Mouse (Mus musculus) hindbrain, embryonic 13.5 days (tissue): ENCODE data around the gene Mycs. TPM values are rescaled to one million over a fixed set of nuclear protein-coding genes. Genes with fewer than 3 reads are reported as not detected.

ENCODE experiments used
- ATAC-seq: fragments of 200-750 bp; cut with Nextera tagmentation; 2 replicates; pipeline ENCODE4 v1.8.0; 2017; ENCODE audit warnings: moderate TSS enrichment; ENCODE audit not compliant: low FRiP score
- H3K27ac ChIP-seq: fragments of 300-500 bp; sonication (generic); 2 replicates; pipeline ENCODE4 v1.5.1; 2015; ENCODE audit warnings: inconsistent platforms, mild to moderate bottlenecking, moderate library complexity
- H3K27me3 ChIP-seq: fragments of 300-500 bp; sonication (generic); 2 replicates; pipeline ENCODE4 v1.6.1; 2015; ENCODE audit warnings: mild to moderate bottlenecking, inconsistent platforms
- H3K36me3 ChIP-seq: fragments of 300-500 bp; sonication (generic); 2 replicates; pipeline ENCODE4 v1.6.1; 2015; ENCODE audit warnings: mild to moderate bottlenecking, inconsistent platforms
- H3K4me1 ChIP-seq: fragments of 300-500 bp; sonication (generic); replicated peaks from 2 replicates; pipeline ENCODE4 v1.6.1; 2015; ENCODE audit warnings: inconsistent platforms
- H3K4me2 ChIP-seq: fragments of 300-500 bp; sonication (generic); 2 replicates; pipeline ENCODE4 v1.6.1; 2015; ENCODE audit warnings: inconsistent platforms, mild to moderate bottlenecking, moderate library complexity
- H3K4me3 ChIP-seq: fragments of 300-500 bp; sonication (generic); 2 replicates; pipeline ENCODE4 v1.5.1; 2015; ENCODE audit warnings: mild to moderate bottlenecking, inconsistent platforms
- H3K9ac ChIP-seq: fragments of 300-500 bp; sonication (generic); 2 replicates; pipeline ENCODE4 v1.6.1; 2015; ENCODE audit warnings: mild to moderate bottlenecking, inconsistent platforms
- H3K9me3 ChIP-seq: fragments of 300-500 bp; sonication (generic); 2 replicates; pipeline ENCODE4 v1.6.1; 2016; ENCODE audit warnings: inconsistent platforms
- WGBS: fragments of 180-500 bp; shearing (Covaris S2); methylation state at CpG from one replicate; pipeline ENCODE4 v1.1.7; 2015; 5-methylcytosine and 5-hydroxymethylcytosine counted together
- polyA plus RNA-seq: library from polyadenylated mRNA; unstranded; fragments of >200 nt; fragmentation: Nextera tagmentation; extraction: Ambion mirVana; gene quantifications from 2 replicates; pipeline ENCODE4 v1.2.1, GENCODE M21; 2015

Gene Mycs
- polyA plus RNA-seq: not detected in 2 replicates

GRCm38 (mm10) chrX:5469165-5469564 lies at the start of gene Mycs:
Mycs (minus strand) TSS chrX:5469265.
- no peaks in the 10 kb centered on the region for H3K36me3 ChIP-seq

GRCm38 (mm10) chrX:5468022-5468421 lies 1.0 kb downstream of the Mycs start:
- peak; percentile 59; the same call in 1 of the 2 replicates for ATAC-seq
- Histone ChIP-seq H3K4me2 (peak overlapping the region; percentile 51), H3K4me1 (no peaks in the 10 kb centered on the region), H3K9ac (no peak overlapping the region), H3K36me3 (no peaks in the 10 kb centered on the region), H3K4me3 (peak overlapping the region; percentile 30), H3K27ac (no peak overlapping the region), H3K9me3 (no peaks in the 10 kb centered on the region), H3K27me3 (0 out of 2 replicates have a peak, but pooled peaks cover 2% of the 10 kb centered on the region)
- WGBS: 16% methylated on average over 24 of the region's 24 CpGs

More at GRCm38 (mm10) chrX:5469165-5469564, at the start of gene Mycs:
- H3K4me3 ChIP-seq: peak within 1 kb of the TSS; percentile 30
- peak within 1 kb of the TSS; percentile 51 for H3K4me2 ChIP-seq
- 0 out of 2 replicates have a peak, but pooled peaks cover 2% of the 10 kb centered on the region for H3K27me3 ChIP-seq
- H3K9ac ChIP-seq: no peak within 1 kb of the TSS
- ATAC-seq: no peak
- no peaks in the 10 kb centered on the region for H3K4me1 ChIP-seq
- 82% methylated on average over 3 of the region's 3 CpGs for WGBS
- H3K9me3 ChIP-seq: no peaks in the 10 kb centered on the region
- no peak within 1 kb of the TSS for H3K27ac ChIP-seq

Other genes with a start within 250 kb of the Mycs start
- not detected in 2 replicates for gene Btbd35f7, start 199.8 kb upstream of the Mycs start, polyA plus RNA-seq